Mouse (Mus musculus): Measurements from ENCODE around the gene Adcy5. TPM values are rescaled to one million over a fixed set of nuclear protein-coding genes. Genes with fewer than 3 reads are reported as not detected.

Gene Adcy5
- polyA plus RNA-seq, 1 experiment from 2014 or later: 1.5 TPM

DNA sequence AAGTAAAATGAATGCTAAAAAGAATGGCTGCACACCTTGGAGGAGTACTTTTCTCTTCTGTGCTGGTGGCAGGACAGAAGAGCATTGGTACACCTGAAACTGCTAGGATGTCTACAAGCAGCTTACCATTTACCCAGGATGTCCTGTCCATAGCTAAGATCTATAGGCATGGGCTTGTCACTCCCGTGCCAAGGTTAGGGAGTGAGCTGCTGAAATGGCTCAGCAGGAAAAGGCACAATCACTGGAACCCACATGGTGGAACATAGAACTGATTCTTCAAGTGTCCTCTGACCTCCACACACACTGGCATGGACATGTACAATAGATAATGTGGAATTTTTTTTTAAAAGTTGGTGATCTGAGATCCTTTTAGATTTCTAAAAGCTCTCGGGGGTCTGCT, 152.7 kb downstream of the Adcy5 start:
- no peak overlapping the region for H3K9ac ChIP-seq (ENCODE audit: low read length)
- H3K27me3 ChIP-seq (ENCODE audit: control insufficient read depth, insufficient read depth, low read depth, low read length): no peaks in the 10 kb centered on the region
- H3K4me2 ChIP-seq (ENCODE audit: low read depth, low read length): no peak overlapping the region
- H3K4me1 ChIP-seq (replicated peaks; ENCODE audit: control insufficient read depth, insufficient read depth, low read length): peaks cover 10% of the 10 kb centered on the region
- ATAC-seq (ENCODE audit: low read depth): no peak
- no peaks in the 10 kb centered on the region for H3K36me3 ChIP-seq (ENCODE audit: control insufficient read depth, insufficient read depth, low read length)
- no peak overlapping the region for H3K27ac ChIP-seq (ENCODE audit: low read length)
- H3K9me3 ChIP-seq (ENCODE audit: control insufficient read depth, low read length): no peaks in the 10 kb centered on the region
- no peak overlapping the region for H3K4me3 ChIP-seq (ENCODE audit: low read length)
- WGBS: 85% methylated on average over 2 of the region's 2 CpGs

DNA sequence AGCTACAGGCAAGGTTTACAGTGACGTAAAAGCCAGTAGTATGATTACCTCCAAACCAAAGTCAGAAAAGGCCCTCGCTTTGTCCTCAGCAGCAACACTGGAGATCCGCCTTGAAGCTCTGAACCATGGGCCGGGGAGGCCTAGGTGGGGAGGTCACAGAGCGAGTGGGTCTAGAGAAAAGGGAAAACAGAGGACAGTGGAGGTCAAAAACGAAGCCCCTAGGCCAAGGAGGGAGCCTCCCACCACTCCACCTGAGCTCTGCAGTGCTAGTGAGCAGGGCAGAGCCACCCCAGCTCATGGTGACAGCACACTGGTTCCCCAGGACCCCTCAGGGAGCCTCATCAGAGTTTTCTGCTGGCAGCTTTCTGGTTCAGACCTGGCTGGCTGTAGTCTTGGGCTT, 153.3 kb downstream of the Adcy5 start:
- no peak for ATAC-seq (ENCODE audit: low read depth)
- 88% methylated on average over 6 of the region's 6 CpGs for WGBS

DNA sequence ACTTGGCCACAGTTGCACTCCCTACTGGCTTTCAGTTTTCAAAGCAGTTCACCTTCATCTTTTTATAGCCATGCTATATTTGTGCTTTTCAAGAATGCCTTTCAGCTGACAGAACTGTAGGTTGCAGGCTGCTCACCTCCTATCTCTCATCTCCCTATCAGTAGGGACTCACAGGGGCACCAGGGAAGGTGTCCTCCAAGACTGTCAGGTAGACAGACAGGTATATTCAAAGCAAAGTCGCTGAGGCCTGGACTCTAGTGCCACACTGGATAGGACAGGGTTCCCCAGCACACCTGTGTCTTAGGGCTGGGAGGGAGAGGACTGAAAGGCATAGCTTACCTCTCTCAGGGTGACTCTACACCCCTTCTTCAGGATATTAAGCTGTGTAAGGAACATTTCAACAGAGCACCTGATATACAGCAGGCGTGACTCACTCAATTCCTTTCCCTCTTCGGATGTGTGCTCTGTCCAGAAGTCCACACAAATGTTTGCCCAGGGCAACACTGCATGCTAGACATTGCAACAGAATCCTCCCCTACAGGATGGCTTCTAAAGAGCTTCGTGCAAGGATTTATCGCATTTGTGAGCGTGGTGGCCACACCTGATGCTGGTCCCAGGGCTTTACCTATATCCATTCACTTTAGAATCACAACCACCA, 153.9 kb downstream of the Adcy5 start:
- no peak overlapping the region for H3K4me2 ChIP-seq (ENCODE audit: low read depth, low read length)
- H3K36me3 ChIP-seq (ENCODE audit: control insufficient read depth, insufficient read depth, low read length): peaks cover under 1% of the 10 kb centered on the region
- H3K27ac ChIP-seq (ENCODE audit: low read length): no peak overlapping the region
- H3K9ac ChIP-seq (ENCODE audit: low read length): no peak overlapping the region
- no peaks in the 10 kb centered on the region for H3K9me3 ChIP-seq (ENCODE audit: control insufficient read depth, low read length)
- peaks cover 10% of the 10 kb centered on the region for H3K4me1 ChIP-seq (replicated peaks; ENCODE audit: control insufficient read depth, insufficient read depth, low read length)
- no peaks in the 10 kb centered on the region for H3K27me3 ChIP-seq (ENCODE audit: control insufficient read depth, insufficient read depth, low read depth, low read length)
- no peak overlapping the region for H3K4me3 ChIP-seq (ENCODE audit: low read length)
- no peak for ATAC-seq (ENCODE audit: low read depth)
- WGBS: 80% methylated on average over 6 of the region's 6 CpGs

More for the DNA sequence above, 153.3 kb downstream of the Adcy5 start:
- H3K27ac ChIP-seq (ENCODE audit: low read length): no peak overlapping the region
- no peak overlapping the region for H3K4me2 ChIP-seq (ENCODE audit: low read depth, low read length)
- H3K9ac ChIP-seq (ENCODE audit: low read length): no peak overlapping the region
- H3K4me1 ChIP-seq (replicated peaks; ENCODE audit: control insufficient read depth, insufficient read depth, low read length): peaks cover 10% of the 10 kb centered on the region
- H3K9me3 ChIP-seq (ENCODE audit: control insufficient read depth, low read length): no peaks in the 10 kb centered on the region
- H3K4me3 ChIP-seq (ENCODE audit: low read length): no peak overlapping the region
- no peaks in the 10 kb centered on the region for H3K27me3 ChIP-seq (ENCODE audit: control insufficient read depth, insufficient read depth, low read depth, low read length)
- no peaks in the 10 kb centered on the region for H3K36me3 ChIP-seq (ENCODE audit: control insufficient read depth, insufficient read depth, low read length)

DNA sequence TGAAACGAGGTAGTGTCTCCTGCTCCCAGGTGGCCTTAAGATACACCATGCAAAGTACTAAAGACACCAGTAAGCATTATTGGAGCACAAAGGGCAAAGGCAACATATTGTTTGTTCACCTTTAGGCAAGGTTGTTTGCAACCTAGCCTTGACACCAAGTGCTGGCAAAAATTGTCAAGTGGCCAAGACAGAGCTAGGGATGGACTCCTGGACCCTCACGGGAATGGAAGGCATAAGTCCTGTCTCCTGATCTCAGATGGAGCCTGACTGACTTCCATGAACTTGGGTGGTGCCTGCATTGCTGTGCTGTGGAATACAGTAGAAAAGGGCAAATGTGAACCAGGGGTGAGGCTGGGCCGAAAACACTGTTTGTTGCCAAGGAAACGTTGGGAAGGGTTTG, 155.0 kb downstream of the Adcy5 start:
- no peak for ATAC-seq (ENCODE audit: low read depth)
- 75% methylated on average over 4 of the region's 4 CpGs for WGBS
- no peak overlapping the region for H3K4me2 ChIP-seq (ENCODE audit: low read depth, low read length)

DNA sequence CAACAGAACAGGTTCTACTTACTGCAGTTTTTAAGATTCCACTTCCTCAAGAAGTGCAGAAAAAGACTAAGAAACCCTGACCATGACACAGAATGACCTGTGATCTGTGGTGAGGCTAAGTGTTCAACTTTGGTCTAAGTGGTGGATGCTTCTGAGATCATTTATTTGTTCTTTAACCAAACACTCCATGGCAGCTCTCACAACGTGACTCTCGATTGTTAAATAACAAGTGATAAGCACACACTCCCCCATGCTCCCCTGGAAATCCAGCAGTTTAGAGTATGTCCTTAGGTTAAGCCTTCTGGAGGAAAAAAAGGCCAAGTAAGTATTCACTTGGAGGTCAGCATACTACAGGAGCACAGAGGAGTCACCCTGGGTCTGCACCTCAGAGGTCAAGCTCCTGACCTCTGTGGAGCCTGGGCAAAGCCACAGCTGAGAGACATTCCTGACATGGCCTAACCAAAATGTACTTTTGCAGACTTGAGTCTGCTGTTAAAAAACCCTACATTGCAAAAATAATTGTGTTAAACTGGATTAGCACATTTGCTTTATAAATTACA, 156.0 kb downstream of the Adcy5 start:
- Histone ChIP-seq H3K9ac (ENCODE audit: low read length) (no peak overlapping the region), H3K4me3 (ENCODE audit: low read length) (no peak overlapping the region), H3K27me3 (ENCODE audit: control insufficient read depth, insufficient read depth, low read depth, low read length) (no peaks in the 10 kb centered on the region), H3K9me3 (ENCODE audit: control insufficient read depth, low read length) (no peaks in the 10 kb centered on the region), H3K4me2 (ENCODE audit: low read depth, low read length) (no peak overlapping the region), H3K4me1 (replicated peaks; ENCODE audit: control insufficient read depth, insufficient read depth, low read length) (peaks cover 10% of the 10 kb centered on the region), H3K36me3 (ENCODE audit: control insufficient read depth, insufficient read depth, low read length) (peaks cover 3% of the 10 kb centered on the region), H3K27ac (ENCODE audit: low read length) (no peak overlapping the region)
- WGBS: 11% methylated on average over 2 of the region's 2 CpGs
- ATAC-seq (ENCODE audit: low read depth): no peak

More for the DNA sequence above, 155.0 kb downstream of the Adcy5 start:
- H3K4me1 ChIP-seq (replicated peaks; ENCODE audit: control insufficient read depth, insufficient read depth, low read length): peaks cover 10% of the 10 kb centered on the region
- no peak overlapping the region for H3K9ac ChIP-seq (ENCODE audit: low read length)
- no peak overlapping the region for H3K27ac ChIP-seq (ENCODE audit: low read length)
- H3K4me3 ChIP-seq (ENCODE audit: low read length): no peak overlapping the region
- H3K9me3 ChIP-seq (ENCODE audit: control insufficient read depth, low read length): no peaks in the 10 kb centered on the region
- H3K36me3 ChIP-seq (ENCODE audit: control insufficient read depth, insufficient read depth, low read length): peaks cover 3% of the 10 kb centered on the region
- H3K27me3 ChIP-seq (ENCODE audit: control insufficient read depth, insufficient read depth, low read depth, low read length): no peaks in the 10 kb centered on the region

DNA sequence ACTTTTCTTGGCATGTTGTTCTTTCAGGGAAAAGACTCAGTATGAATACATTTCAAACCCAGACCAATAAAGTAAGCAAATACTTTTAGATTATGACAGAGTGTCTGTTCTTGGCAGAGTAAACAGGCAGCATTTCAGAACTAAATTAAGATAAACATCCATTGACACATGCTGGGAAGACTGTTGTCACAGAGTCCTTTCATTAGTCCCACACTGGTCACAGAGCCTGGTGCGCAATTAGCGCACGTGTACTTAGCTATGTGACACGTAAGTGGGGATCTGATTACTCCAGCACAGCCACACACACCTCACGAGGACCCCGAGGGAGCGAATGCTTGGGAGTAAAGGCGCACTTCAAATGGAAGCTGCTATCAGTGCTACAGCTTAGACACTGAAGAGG, 156.9 kb downstream of the Adcy5 start:
- no peak overlapping the region for H3K9ac ChIP-seq (ENCODE audit: low read length)
- no peak overlapping the region for H3K27ac ChIP-seq (ENCODE audit: low read length)
- H3K36me3 ChIP-seq (ENCODE audit: control insufficient read depth, insufficient read depth, low read length): peaks cover 3% of the 10 kb centered on the region
- no peak overlapping the region for H3K4me3 ChIP-seq (ENCODE audit: low read length)
- peaks cover 10% of the 10 kb centered on the region for H3K4me1 ChIP-seq (replicated peaks; ENCODE audit: control insufficient read depth, insufficient read depth, low read length)
- ATAC-seq (ENCODE audit: low read depth): peak; percentile 23; the same call in 1 of the 2 replicates
- no peaks in the 10 kb centered on the region for H3K27me3 ChIP-seq (ENCODE audit: control insufficient read depth, insufficient read depth, low read depth, low read length)
- WGBS: 40% methylated on average over 8 of the region's 8 CpGs
- no peak overlapping the region for H3K4me2 ChIP-seq (ENCODE audit: low read depth, low read length)
- no peaks in the 10 kb centered on the region for H3K9me3 ChIP-seq (ENCODE audit: control insufficient read depth, low read length)

DNA sequence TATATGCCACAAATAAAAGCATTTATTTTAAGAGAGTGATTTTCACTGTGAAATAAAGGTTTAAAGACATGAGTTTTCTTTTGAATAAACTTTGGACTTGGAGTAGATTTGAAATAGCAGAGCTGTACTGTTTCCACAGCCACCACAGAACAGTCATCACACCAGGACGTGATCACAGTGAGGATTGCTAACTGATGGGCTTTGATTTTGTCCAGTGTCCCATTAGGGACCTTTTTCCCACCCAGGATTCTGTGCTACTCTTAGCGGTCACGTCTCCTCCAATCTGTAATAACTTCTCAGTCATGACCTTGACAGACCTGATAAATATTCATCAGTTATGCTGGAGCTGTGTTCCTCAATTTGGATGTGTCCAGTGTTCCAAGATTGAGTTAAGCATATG, 160.8 kb downstream of the Adcy5 start:
- Histone ChIP-seq H3K9ac (ENCODE audit: low read length) (no peak overlapping the region), H3K27me3 (ENCODE audit: control insufficient read depth, insufficient read depth, low read depth, low read length) (no peaks in the 10 kb centered on the region), H3K4me2 (ENCODE audit: low read depth, low read length) (no peak overlapping the region), H3K9me3 (ENCODE audit: control insufficient read depth, low read length) (no peaks in the 10 kb centered on the region), H3K36me3 (ENCODE audit: control insufficient read depth, insufficient read depth, low read length) (peaks cover 3% of the 10 kb centered on the region), H3K27ac (ENCODE audit: low read length) (no peak overlapping the region), H3K4me1 (replicated peaks; ENCODE audit: control insufficient read depth, insufficient read depth, low read length) (peaks cover 10% of the 10 kb centered on the region), H3K4me3 (ENCODE audit: low read length) (no peak overlapping the region)
- WGBS: 62% methylated on average over 3 of the region's 3 CpGs
- ATAC-seq (ENCODE audit: low read depth): no peak

DNA sequence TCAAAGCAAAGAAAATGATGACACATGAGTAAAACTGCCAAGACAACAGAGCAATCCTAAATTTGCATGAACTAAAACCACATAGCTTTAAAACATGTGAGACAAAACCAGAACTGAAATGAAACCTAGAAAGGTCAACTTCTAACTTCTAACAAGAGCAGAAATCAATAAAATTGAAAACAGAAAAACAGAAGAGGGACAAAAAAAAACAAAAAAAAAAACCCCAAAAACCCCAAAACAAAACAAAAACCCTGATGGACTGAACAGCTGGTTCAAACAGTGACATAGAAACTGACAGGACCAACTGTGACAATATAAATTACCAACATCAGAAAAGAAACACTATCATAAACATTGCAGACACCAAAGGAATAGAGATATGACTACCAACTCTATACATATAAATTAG, 162.2 kb downstream of the Adcy5 start:
- no peak overlapping the region for H3K27ac ChIP-seq (ENCODE audit: low read length)
- no peak overlapping the region for H3K4me2 ChIP-seq (ENCODE audit: low read depth, low read length)
- ATAC-seq (ENCODE audit: low read depth): no peak
- no peak overlapping the region for H3K4me3 ChIP-seq (ENCODE audit: low read length)
- no peaks in the 10 kb centered on the region for H3K9me3 ChIP-seq (ENCODE audit: control insufficient read depth, low read length)
- H3K27me3 ChIP-seq (ENCODE audit: control insufficient read depth, insufficient read depth, low read depth, low read length): no peaks in the 10 kb centered on the region
- H3K9ac ChIP-seq (ENCODE audit: low read length): no peak overlapping the region
- no peaks in the 10 kb centered on the region for H3K4me1 ChIP-seq (replicated peaks; ENCODE audit: control insufficient read depth, insufficient read depth, low read length)
- H3K36me3 ChIP-seq (ENCODE audit: control insufficient read depth, insufficient read depth, low read length): peaks cover 3% of the 10 kb centered on the region

DNA sequence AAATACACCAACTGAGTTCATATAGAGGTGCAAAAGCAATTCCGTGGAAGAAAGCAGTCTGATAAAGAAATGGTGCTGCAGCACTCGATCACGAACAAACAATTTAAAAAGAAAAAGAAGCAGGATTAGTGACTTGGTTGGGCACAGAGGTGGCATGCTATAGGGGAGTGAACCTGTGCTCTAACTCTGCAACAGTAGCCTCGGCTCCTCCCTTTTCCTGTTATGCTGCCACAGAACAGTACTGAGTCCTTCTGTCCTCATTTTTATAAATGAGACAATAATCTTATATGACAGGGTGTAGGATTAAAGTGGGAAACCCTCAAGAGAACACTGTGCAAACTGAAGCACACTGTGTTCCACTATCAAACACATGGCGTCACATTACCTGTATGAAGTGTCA, 162.8 kb downstream of the Adcy5 start:
- Histone ChIP-seq H3K27ac (ENCODE audit: low read length) (no peak overlapping the region), H3K9me3 (ENCODE audit: control insufficient read depth, low read length) (no peaks in the 10 kb centered on the region), H3K4me1 (replicated peaks; ENCODE audit: control insufficient read depth, insufficient read depth, low read length) (no peaks in the 10 kb centered on the region), H3K27me3 (ENCODE audit: control insufficient read depth, insufficient read depth, low read depth, low read length) (no peaks in the 10 kb centered on the region), H3K36me3 (ENCODE audit: control insufficient read depth, insufficient read depth, low read length) (peaks cover 3% of the 10 kb centered on the region), H3K9ac (ENCODE audit: low read length) (no peak overlapping the region), H3K4me2 (ENCODE audit: low read depth, low read length) (no peak overlapping the region), H3K4me3 (ENCODE audit: low read length) (no peak overlapping the region)
- WGBS: 71% methylated on average over 5 of the region's 5 CpGs
- no peak for ATAC-seq (ENCODE audit: low read depth)

Measured in lung, embryonic 16.5 days (tissue).